Mouse (Mus musculus): ENCODE results near the gene Gm3238.
"Not testable (repeated sequence)": the region's sequence is repeated elsewhere in the genome, so short reads cannot be mapped to it uniquely, and the experiment has no call there.

Gene Gm3238

DNA sequence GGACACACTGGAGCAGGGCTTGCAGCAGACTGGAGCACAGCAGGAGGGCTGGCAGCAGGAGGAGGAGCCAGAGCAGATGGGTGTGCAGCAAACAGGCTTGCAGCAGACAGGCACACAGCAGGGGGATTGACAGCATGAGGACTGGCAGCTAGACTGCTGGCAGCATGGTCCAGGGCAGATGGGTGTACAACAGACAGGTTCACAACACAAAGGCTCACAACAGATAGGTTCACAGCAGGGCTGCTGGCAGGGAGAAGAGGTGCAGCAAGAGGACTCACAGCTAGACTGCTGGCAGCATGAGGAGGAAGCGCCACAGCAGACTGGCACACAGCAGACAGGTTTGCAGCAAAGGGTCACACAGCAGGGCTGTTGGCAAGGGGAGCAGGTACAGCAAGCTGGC lies 20.4 kb downstream of the Gm3238 start:
- not testable (repeated sequence) for DNase-seq (ENCODE audit: extremely low spot score, low spot score)

DNA sequence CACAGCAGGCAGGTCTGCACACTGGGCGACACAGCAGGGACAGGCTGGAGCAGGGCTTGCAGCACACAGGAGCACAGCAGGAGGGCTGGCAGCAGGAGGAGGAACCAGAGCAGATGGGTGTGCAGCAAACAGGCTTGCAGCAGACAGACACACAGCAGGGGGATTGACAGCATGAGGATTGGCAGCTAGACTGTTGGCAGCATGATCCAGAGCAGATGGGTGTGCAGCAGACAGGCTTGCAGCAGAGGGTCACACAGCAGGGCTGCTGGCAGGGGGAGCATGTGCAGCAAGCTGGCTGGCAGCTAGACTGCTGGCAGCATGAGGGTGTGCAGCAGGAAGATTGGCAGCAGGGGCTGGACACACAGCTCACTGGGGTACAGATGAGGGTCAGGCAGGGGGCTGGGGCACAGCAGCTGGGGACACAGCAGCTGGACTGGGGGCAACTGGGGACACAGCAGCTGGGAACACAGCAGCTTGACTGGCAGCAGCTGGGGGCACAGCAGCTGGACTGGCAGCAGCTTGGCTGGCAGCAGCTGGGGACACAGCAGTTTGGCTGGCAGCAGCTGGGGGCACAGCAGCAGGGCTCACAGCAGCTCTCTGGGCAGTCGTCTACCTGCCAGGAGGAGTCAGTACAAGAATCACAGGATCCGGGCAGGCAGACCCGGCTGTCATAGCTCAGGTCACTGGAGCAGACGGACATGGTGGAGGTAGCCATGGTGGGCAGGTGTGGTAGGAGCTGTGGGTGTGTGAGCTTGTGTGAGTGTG lies 29.0 kb downstream of the Gm3238 start, which contains the start of gene Gm18596:
Gene Gm18596 (minus strand): TSS at position 715 of the 765 bp plus-strand sequence.
- DNase-seq (ENCODE audit: extremely low spot score, low spot score), result not testable (repeated sequence)

- DNase-seq (ENCODE audit: extremely low spot score, low spot score), result no peak
Observed at GRCm38 (mm10) chr10:77738929-77739328, 32.2 kb downstream of the Gm3238 start.

- no peak for DNase-seq (ENCODE audit: extremely low spot score, low spot score)
Observed at GRCm38 (mm10) chr10:77735928-77736327, 35.2 kb downstream of the Gm3238 start.

GRCm38 (mm10) chr10:77729241-77729640 lies 41.9 kb downstream of the Gm3238 start:
- DNase-seq (ENCODE audit: extremely low spot score, low spot score), result no peak

DNA sequence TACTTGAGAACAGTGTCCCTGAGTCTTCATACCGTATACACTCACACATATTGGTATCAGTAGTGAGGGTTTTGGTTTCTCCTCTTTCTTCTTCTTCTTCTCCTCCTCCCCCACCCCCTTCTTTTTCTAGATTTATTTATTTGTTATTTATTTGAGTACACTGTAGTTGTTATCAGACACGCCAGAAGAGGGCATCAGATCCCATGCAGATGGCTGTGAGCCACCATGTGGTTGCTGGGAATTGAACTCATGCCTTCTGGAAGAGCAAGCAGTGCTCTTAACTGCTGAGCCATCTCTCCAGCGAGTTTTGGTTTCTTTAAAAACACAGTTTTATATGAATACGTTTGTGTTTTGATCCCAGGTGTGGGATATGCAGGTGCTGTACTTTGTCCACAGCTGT lies 42.8 kb downstream of the Gm3238 start:
- DNase-seq (ENCODE audit: extremely low spot score, low spot score), result no peak

DNA sequence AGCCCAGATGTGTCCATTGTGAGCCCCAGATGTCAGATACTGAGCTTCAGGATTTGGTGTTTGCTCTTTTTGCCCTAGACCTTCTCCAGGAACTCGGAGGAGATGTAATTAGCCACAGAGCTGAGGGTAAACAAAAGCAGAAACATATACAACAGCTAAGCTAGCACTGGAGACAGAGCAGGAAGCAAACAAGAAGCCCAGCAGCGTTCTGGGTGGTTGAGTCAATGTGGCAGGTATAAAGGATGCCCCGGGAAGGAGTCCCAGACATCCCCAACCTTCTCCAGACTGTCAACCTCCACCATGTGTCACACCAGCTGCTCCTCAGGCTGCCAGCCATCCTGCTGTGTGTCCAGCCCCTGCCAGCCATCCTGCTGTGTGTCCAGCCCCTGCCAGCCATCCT lies 44.9 kb downstream of the Gm3238 start, which contains the start of gene Gm10100:
Gene Gm10100 (plus strand): TSS at position 301 of the 400 bp plus-strand sequence.
- DNase-seq (ENCODE audit: extremely low spot score, low spot score), result no peak

GRCm38 (mm10) chr10:77724855-77725254 lies 46.3 kb downstream of the Gm3238 start:
- no peak for DNase-seq (ENCODE audit: extremely low spot score, low spot score)

All from neural tube, embryonic 10.5 days (tissue).